Mouse (Mus musculus): ENCODE data around the gene Usp53. TPM values are rescaled to one million over a fixed set of nuclear protein-coding genes. Genes with fewer than 3 reads are reported as not detected.
A peak's percentile ranks its signal among the peaks of the same experiment; 100 is the strongest.

Gene Usp53
- polyA plus RNA-seq (2015; fragmentation: Nextera tagmentation; extraction: Ambion mirVana), result 6.6 and 9.2 TPM in 2 replicates

- peak within 1 kb of the TSS; percentile 99 for H3K27ac ChIP-seq (ENCODE audit: low read length)
- under 1% methylated on average over 93 of the region's 94 CpGs for WGBS
- peak within 1 kb of the TSS; percentile 78 for H3K4me2 ChIP-seq (ENCODE audit: low read depth, low read length)
- no peaks in the 10 kb centered on the region for H3K27me3 ChIP-seq (replicated peaks; ENCODE audit: control insufficient read depth, insufficient read depth, low read length)
- peak; percentile 99 for ATAC-seq
- H3K4me1 ChIP-seq (ENCODE audit: control insufficient read depth, insufficient read depth, low read length), result peaks cover 8% of the 10 kb centered on the region; the same call in 1 of the 2 replicates
- no peaks in the 10 kb centered on the region for H3K9me3 ChIP-seq (ENCODE audit: control insufficient read depth, low read length)
- H3K36me3 ChIP-seq (ENCODE audit: control insufficient read depth, insufficient read depth, low read length), result no peaks in the 10 kb centered on the region
- H3K9ac ChIP-seq (ENCODE audit: low read depth, low read length), result peak within 1 kb of the TSS; percentile 92
- H3K4me3 ChIP-seq (ENCODE audit: low read length), result peak within 1 kb of the TSS; percentile 93
Observed at GRCm38 (mm10) chr3:122984249-122985182, at the start of gene Usp53. TSS of gene Usp53 (minus strand) at chr3:122984510.

GRCm38 (mm10) chr3:123033804-123034203, 49.5 kb upstream of the Usp53 start:
- no peaks in the 10 kb centered on the region for H3K9me3 ChIP-seq (ENCODE audit: control insufficient read depth, low read length)
- no peaks in the 10 kb centered on the region for H3K27me3 ChIP-seq (replicated peaks; ENCODE audit: control insufficient read depth, insufficient read depth, low read length)
- H3K27ac ChIP-seq (ENCODE audit: low read length), result no peak overlapping the region
- H3K4me2 ChIP-seq (ENCODE audit: low read depth, low read length), result no peak overlapping the region
- H3K36me3 ChIP-seq (ENCODE audit: control insufficient read depth, insufficient read depth, low read length), result no peaks in the 10 kb centered on the region
- H3K4me3 ChIP-seq (ENCODE audit: low read length), result no peak overlapping the region
- H3K9ac ChIP-seq (ENCODE audit: low read depth, low read length), result no peak overlapping the region
- H3K4me1 ChIP-seq (ENCODE audit: control insufficient read depth, insufficient read depth, low read length), result no peaks in the 10 kb centered on the region
- WGBS, result 78% methylated on average over 8 of the region's 8 CpGs
- ATAC-seq, result no peak

GRCm38 (mm10) chr3:123025634-123026033, 41.3 kb upstream of the Usp53 start:
- H3K4me3 ChIP-seq (ENCODE audit: low read length), result no peak overlapping the region
- no peaks in the 10 kb centered on the region for H3K36me3 ChIP-seq (ENCODE audit: control insufficient read depth, insufficient read depth, low read length)
- H3K4me1 ChIP-seq (ENCODE audit: control insufficient read depth, insufficient read depth, low read length), result no peaks in the 10 kb centered on the region
- H3K27me3 ChIP-seq (replicated peaks; ENCODE audit: control insufficient read depth, insufficient read depth, low read length), result no peaks in the 10 kb centered on the region
- H3K9me3 ChIP-seq (ENCODE audit: control insufficient read depth, low read length), result no peaks in the 10 kb centered on the region
- H3K9ac ChIP-seq (ENCODE audit: low read depth, low read length), result no peak overlapping the region
- no peak for ATAC-seq
- H3K27ac ChIP-seq (ENCODE audit: low read length), result no peak overlapping the region
- 77% methylated on average over 3 of the region's 3 CpGs for WGBS
- H3K4me2 ChIP-seq (ENCODE audit: low read depth, low read length), result no peak overlapping the region

GRCm38 (mm10) chr3:123024496-123025234, 40.4 kb upstream of the Usp53 start:
- no peak for ATAC-seq
- no peaks in the 10 kb centered on the region for H3K36me3 ChIP-seq (ENCODE audit: control insufficient read depth, insufficient read depth, low read length)
- no peak overlapping the region for H3K9ac ChIP-seq (ENCODE audit: low read depth, low read length)
- H3K4me3 ChIP-seq (ENCODE audit: low read length), result no peak overlapping the region
- no peaks in the 10 kb centered on the region for H3K27me3 ChIP-seq (replicated peaks; ENCODE audit: control insufficient read depth, insufficient read depth, low read length)
- no peak overlapping the region for H3K4me2 ChIP-seq (ENCODE audit: low read depth, low read length)
- no peaks in the 10 kb centered on the region for H3K4me1 ChIP-seq (ENCODE audit: control insufficient read depth, insufficient read depth, low read length)
- 83% methylated on average over 9 of the region's 9 CpGs for WGBS
- no peaks in the 10 kb centered on the region for H3K9me3 ChIP-seq (ENCODE audit: control insufficient read depth, low read length)
- no peak overlapping the region for H3K27ac ChIP-seq (ENCODE audit: low read length)

GRCm38 (mm10) chr3:123018792-123019191, 34.5 kb upstream of the Usp53 start:
- whole genome bisulfite sequencing, result 87% methylated on average over 2 of the region's 2 CpGs
- no peak for ATAC-seq
- Histone ChIP-seq H3K4me2 (ENCODE audit: low read depth, low read length) (no peak overlapping the region), H3K4me3 (ENCODE audit: low read length) (no peak overlapping the region), H3K36me3 (ENCODE audit: control insufficient read depth, insufficient read depth, low read length) (no peaks in the 10 kb centered on the region), H3K9ac (ENCODE audit: low read depth, low read length) (no peak overlapping the region), H3K9me3 (ENCODE audit: control insufficient read depth, low read length) (no peaks in the 10 kb centered on the region), H3K27me3 (replicated peaks; ENCODE audit: control insufficient read depth, insufficient read depth, low read length) (no peaks in the 10 kb centered on the region), H3K4me1 (ENCODE audit: control insufficient read depth, insufficient read depth, low read length) (no peaks in the 10 kb centered on the region), H3K27ac (ENCODE audit: low read length) (no peak overlapping the region)

GRCm38 (mm10) chr3:123013476-123013875, 29.2 kb upstream of the Usp53 start:
- no peak for ATAC-seq
- Histone ChIP-seq H3K9ac (ENCODE audit: low read depth, low read length) (no peak overlapping the region), H3K27me3 (replicated peaks; ENCODE audit: control insufficient read depth, insufficient read depth, low read length) (no peaks in the 10 kb centered on the region), H3K27ac (ENCODE audit: low read length) (no peak overlapping the region), H3K36me3 (ENCODE audit: control insufficient read depth, insufficient read depth, low read length) (no peaks in the 10 kb centered on the region), H3K4me3 (ENCODE audit: low read length) (no peak overlapping the region), H3K4me2 (ENCODE audit: low read depth, low read length) (no peak overlapping the region), H3K4me1 (ENCODE audit: control insufficient read depth, insufficient read depth, low read length) (no peaks in the 10 kb centered on the region), H3K9me3 (ENCODE audit: control insufficient read depth, low read length) (no peaks in the 10 kb centered on the region)
- WGBS, result 91% methylated on average over 14 of the region's 14 CpGs

GRCm38 (mm10) chr3:123009417-123009816, 25.1 kb upstream of the Usp53 start:
- no peaks in the 10 kb centered on the region for H3K4me1 ChIP-seq (ENCODE audit: control insufficient read depth, insufficient read depth, low read length)
- no peak for ATAC-seq
- no peak overlapping the region for H3K4me2 ChIP-seq (ENCODE audit: low read depth, low read length)
- no peak overlapping the region for H3K9ac ChIP-seq (ENCODE audit: low read depth, low read length)
- WGBS, result 59% methylated on average over 6 of the region's 6 CpGs
- no peak overlapping the region for H3K27ac ChIP-seq (ENCODE audit: low read length)
- H3K4me3 ChIP-seq (ENCODE audit: low read length), result no peak overlapping the region
- no peaks in the 10 kb centered on the region for H3K36me3 ChIP-seq (ENCODE audit: control insufficient read depth, insufficient read depth, low read length)
- H3K9me3 ChIP-seq (ENCODE audit: control insufficient read depth, low read length), result no peaks in the 10 kb centered on the region
- H3K27me3 ChIP-seq (replicated peaks; ENCODE audit: control insufficient read depth, insufficient read depth, low read length), result no peaks in the 10 kb centered on the region

- H3K4me2 ChIP-seq (ENCODE audit: low read depth, low read length), result no peak overlapping the region
- H3K36me3 ChIP-seq (ENCODE audit: control insufficient read depth, insufficient read depth, low read length), result no peaks in the 10 kb centered on the region
- H3K9ac ChIP-seq (ENCODE audit: low read depth, low read length), result no peak overlapping the region
- ATAC-seq, result no peak
- H3K9me3 ChIP-seq (ENCODE audit: control insufficient read depth, low read length), result no peaks in the 10 kb centered on the region
- 70% methylated on average over 10 of the region's 10 CpGs for WGBS
- no peak overlapping the region for H3K4me3 ChIP-seq (ENCODE audit: low read length)
- H3K4me1 ChIP-seq (ENCODE audit: control insufficient read depth, insufficient read depth, low read length), result no peaks in the 10 kb centered on the region
- no peaks in the 10 kb centered on the region for H3K27me3 ChIP-seq (replicated peaks; ENCODE audit: control insufficient read depth, insufficient read depth, low read length)
- H3K27ac ChIP-seq (ENCODE audit: low read length), result no peak overlapping the region
Observed at GRCm38 (mm10) chr3:123007386-123007785, 23.1 kb upstream of the Usp53 start.

GRCm38 (mm10) chr3:123001053-123001452, 16.7 kb upstream of the Usp53 start:
- WGBS, result 61% methylated on average over 3 of the region's 3 CpGs

More at GRCm38 (mm10) chr3:123001053-123001452, 16.7 kb upstream of the Usp53 start:
- H3K9me3 ChIP-seq (ENCODE audit: control insufficient read depth, low read length), result no peaks in the 10 kb centered on the region
- no peaks in the 10 kb centered on the region for H3K4me1 ChIP-seq (ENCODE audit: control insufficient read depth, insufficient read depth, low read length)
- H3K4me3 ChIP-seq (ENCODE audit: low read length), result no peak overlapping the region
- H3K36me3 ChIP-seq (ENCODE audit: control insufficient read depth, insufficient read depth, low read length), result no peaks in the 10 kb centered on the region
- no peak for ATAC-seq
- no peak overlapping the region for H3K27ac ChIP-seq (ENCODE audit: low read length)
- H3K27me3 ChIP-seq (replicated peaks; ENCODE audit: control insufficient read depth, insufficient read depth, low read length), result no peaks in the 10 kb centered on the region
- no peak overlapping the region for H3K4me2 ChIP-seq (ENCODE audit: low read depth, low read length)
- H3K9ac ChIP-seq (ENCODE audit: low read depth, low read length), result no peak overlapping the region

Measured in intestine, embryonic 16.5 days (tissue).